Mouse (Mus musculus): ENCODE data around the gene Epb41l1. TPM values are rescaled to one million over a fixed set of nuclear protein-coding genes. Genes with fewer than 3 reads are reported as not detected.

The Epb41l1 gene
- polyA plus RNA-seq, 1 experiment, result 4.9 TPM

DNA sequence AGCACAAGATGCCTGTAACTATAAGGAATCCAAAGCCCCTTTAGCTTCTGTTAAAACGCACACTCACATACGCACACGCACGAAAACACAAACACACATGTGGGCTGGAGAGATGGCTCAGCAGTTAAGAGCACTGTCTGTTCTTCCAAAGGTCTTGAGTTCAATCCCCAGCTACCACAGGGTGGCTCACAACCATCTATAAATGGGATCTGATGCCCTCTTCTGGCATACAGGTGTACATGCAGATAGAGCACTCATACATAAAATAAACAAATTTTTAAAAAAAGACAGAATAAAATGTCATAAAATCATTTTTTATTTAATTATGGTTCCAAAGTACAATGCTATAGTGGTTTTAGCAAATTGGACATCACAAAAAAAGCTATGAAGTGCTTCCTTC lies 26.4 kb upstream of the Epb41l1 start:
- peaks cover 2% of the 10 kb centered on the region for H3K4me1 ChIP-seq (replicated peaks; ENCODE audit: control insufficient read depth, insufficient read depth, low read length)
- TF ChIP-seq POLR2A (IDR thresholded peaks at IDR 0.05; ENCODE audit: control insufficient read depth, extremely low read depth, insufficient read depth, low read length, poor library complexity), result no peak
- WGBS, result 97% methylated on average over 4 of the region's 4 CpGs
- H3K4me3 ChIP-seq (ENCODE audit: control insufficient read depth, insufficient read depth, low read length), result no peak overlapping the region
- no peaks in the 10 kb centered on the region for H3K27me3 ChIP-seq (ENCODE audit: control insufficient read depth, insufficient read depth, low read length)
- DNase-seq, result no peak
- H3K36me3 ChIP-seq (ENCODE audit: control insufficient read depth, insufficient read depth, low read length), result no peaks in the 10 kb centered on the region
- H3K27ac ChIP-seq (ENCODE audit: control insufficient read depth, insufficient read depth, low read length), result no peak overlapping the region

DNA sequence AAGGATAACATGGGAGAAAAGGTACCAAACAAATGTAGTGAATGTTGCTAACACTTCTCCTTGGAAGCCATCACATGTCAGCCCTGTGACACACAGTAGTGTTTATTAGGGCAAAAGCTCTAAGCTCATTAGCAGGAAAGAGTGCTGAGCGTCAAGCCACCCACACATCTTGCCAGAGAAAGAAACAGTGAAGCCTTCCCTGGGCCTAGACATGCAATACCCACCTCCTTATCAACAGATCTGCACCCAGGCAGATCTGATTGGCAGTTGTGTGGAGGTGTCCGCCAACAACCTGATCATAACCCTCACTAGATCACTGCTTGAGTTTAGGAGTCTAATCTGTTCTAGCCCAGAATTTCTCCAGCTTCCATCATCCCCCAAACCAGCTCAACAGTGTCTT lies 24.6 kb upstream of the Epb41l1 start:
- Histone ChIP-seq H3K27ac (ENCODE audit: control insufficient read depth, insufficient read depth, low read length) (no peak overlapping the region), H3K27me3 (ENCODE audit: control insufficient read depth, insufficient read depth, low read length) (no peaks in the 10 kb centered on the region), H3K4me3 (ENCODE audit: control insufficient read depth, insufficient read depth, low read length) (no peak overlapping the region), H3K36me3 (ENCODE audit: control insufficient read depth, insufficient read depth, low read length) (no peaks in the 10 kb centered on the region), H3K4me1 (replicated peaks; ENCODE audit: control insufficient read depth, insufficient read depth, low read length) (peaks cover 6% of the 10 kb centered on the region)
- DNase-seq, result no peak
- 94% methylated on average over 2 of the region's 2 CpGs for WGBS
- TF ChIP-seq POLR2A (IDR thresholded peaks at IDR 0.05; ENCODE audit: control insufficient read depth, extremely low read depth, insufficient read depth, low read length, poor library complexity), result no peak
- no peak for TF ChIP-seq CTCF (IDR thresholded peaks at IDR 0.05; ENCODE audit: borderline replicate concordance, control insufficient read depth, extremely low read depth, insufficient read depth, low read length, poor library complexity)

DNA sequence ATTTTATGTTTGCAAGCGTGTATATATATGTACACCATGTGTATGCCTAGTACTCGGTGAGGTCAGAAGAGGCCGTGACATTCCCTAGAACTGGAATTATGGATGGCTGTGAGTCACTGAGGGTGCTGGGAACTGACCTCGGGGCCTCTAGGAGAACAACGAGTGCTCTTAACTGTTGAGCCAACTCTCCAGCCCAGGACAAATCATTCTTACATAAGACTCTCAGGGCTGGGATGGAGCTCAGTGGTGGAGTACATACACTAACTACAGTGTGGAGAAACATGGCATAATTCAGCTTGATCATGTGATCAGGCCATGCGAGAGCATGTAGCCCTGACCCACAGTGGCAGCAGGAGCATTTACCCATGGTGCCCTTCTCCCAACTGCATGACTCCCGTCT lies 22.7 kb upstream of the Epb41l1 start:
- Histone ChIP-seq H3K4me3 (ENCODE audit: control insufficient read depth, insufficient read depth, low read length) (no peak overlapping the region), H3K27me3 (ENCODE audit: control insufficient read depth, insufficient read depth, low read length) (no peaks in the 10 kb centered on the region), H3K27ac (ENCODE audit: control insufficient read depth, insufficient read depth, low read length) (no peak overlapping the region), H3K36me3 (ENCODE audit: control insufficient read depth, insufficient read depth, low read length) (no peaks in the 10 kb centered on the region), H3K4me1 (replicated peaks; ENCODE audit: control insufficient read depth, insufficient read depth, low read length) (peaks cover 11% of the 10 kb centered on the region)
- WGBS, result 92% methylated on average over 7 of the region's 7 CpGs
- DNase-seq, result no peak
- no peak for TF ChIP-seq CTCF (IDR thresholded peaks at IDR 0.05; ENCODE audit: borderline replicate concordance, control insufficient read depth, extremely low read depth, insufficient read depth, low read length, poor library complexity)
- no peak for TF ChIP-seq POLR2A (IDR thresholded peaks at IDR 0.05; ENCODE audit: control insufficient read depth, extremely low read depth, insufficient read depth, low read length, poor library complexity)

DNA sequence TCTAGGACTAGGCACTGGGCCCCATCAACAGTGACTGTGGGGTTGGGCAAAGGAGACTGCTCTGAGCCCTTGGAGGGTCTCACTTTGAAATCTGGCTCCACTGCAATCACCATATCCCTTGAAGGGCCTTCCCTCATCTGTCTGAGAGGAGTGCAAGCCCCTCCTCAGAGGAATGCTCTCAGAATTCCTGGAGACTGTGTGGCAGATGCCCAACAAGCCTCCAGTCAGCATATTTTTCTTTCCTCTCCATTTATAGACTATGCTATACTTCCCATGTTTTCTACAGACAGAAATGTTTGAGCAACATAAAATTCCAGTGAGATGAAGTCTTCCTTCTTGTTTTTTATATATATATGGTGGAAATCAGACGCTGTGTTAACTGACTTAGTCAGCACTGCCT lies 21.2 kb upstream of the Epb41l1 start:
- TF ChIP-seq CTCF (IDR thresholded peaks at IDR 0.05; ENCODE audit: borderline replicate concordance, control insufficient read depth, extremely low read depth, insufficient read depth, low read length, poor library complexity) (no peak), POLR2A (IDR thresholded peaks at IDR 0.05; ENCODE audit: control insufficient read depth, extremely low read depth, insufficient read depth, low read length, poor library complexity) (no peak)
- WGBS, result 89% methylated on average over 1 of the region's 1 CpGs
- Histone ChIP-seq H3K4me3 (ENCODE audit: control insufficient read depth, insufficient read depth, low read length) (no peak overlapping the region), H3K27ac (ENCODE audit: control insufficient read depth, insufficient read depth, low read length) (no peak overlapping the region), H3K4me1 (replicated peaks; ENCODE audit: control insufficient read depth, insufficient read depth, low read length) (peaks cover 9% of the 10 kb centered on the region), H3K36me3 (ENCODE audit: control insufficient read depth, insufficient read depth, low read length) (no peaks in the 10 kb centered on the region), H3K27me3 (ENCODE audit: control insufficient read depth, insufficient read depth, low read length) (no peaks in the 10 kb centered on the region)
- no peak for DNase-seq

DNA sequence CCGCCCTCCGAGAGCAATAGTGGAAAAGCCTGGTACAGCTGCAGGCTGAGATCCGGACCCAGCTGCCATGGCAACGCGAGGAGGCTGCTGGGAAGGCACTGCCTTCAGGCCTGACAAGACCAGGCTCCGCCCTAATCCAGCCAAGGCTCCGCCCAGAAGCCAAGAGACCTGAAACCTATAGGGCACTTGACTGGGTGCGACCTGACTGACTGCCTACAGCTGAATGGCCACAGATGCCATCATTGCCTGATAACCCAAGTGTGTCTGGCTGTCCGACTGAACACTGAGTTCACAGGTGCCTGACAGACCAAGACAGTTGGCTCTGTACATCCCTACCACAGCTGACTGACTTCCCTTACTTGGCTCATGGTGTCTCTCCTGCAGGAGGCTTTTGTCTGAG lies 19.4 kb upstream of the Epb41l1 start:
- 7% methylated on average over 9 of the region's 9 CpGs for WGBS
- Histone ChIP-seq H3K27me3 (ENCODE audit: control insufficient read depth, insufficient read depth, low read length) (no peaks in the 10 kb centered on the region), H3K4me1 (replicated peaks; ENCODE audit: control insufficient read depth, insufficient read depth, low read length) (peaks cover 9% of the 10 kb centered on the region), H3K36me3 (ENCODE audit: control insufficient read depth, insufficient read depth, low read length) (no peaks in the 10 kb centered on the region), H3K4me3 (ENCODE audit: control insufficient read depth, insufficient read depth, low read length) (no peak overlapping the region), H3K27ac (ENCODE audit: control insufficient read depth, insufficient read depth, low read length) (no peak overlapping the region)
- TF ChIP-seq CTCF (IDR thresholded peaks at IDR 0.05; ENCODE audit: borderline replicate concordance, control insufficient read depth, extremely low read depth, insufficient read depth, low read length, poor library complexity) (no peak), POLR2A (IDR thresholded peaks at IDR 0.05; ENCODE audit: control insufficient read depth, extremely low read depth, insufficient read depth, low read length, poor library complexity) (no peak)
- peak; percentile 55 for DNase-seq

DNA sequence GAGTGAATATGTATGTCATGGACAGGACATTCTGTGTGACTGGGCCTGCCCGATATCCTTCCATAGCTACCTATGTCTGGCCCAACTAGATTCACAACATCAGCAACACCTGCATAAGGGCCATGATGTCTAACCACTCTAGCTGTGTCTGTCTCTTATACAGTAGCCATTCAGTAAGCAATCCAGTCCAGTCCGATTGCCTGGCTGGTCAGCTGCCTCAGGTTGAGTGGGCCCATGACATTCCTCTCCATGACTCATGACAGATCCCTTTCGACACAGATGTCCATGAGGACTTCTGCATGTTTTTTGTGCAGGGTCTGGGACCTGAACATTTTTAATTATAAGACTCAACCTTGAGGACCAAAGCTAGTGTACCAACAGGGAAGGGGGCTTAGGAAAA lies 18.7 kb upstream of the Epb41l1 start:
- Histone ChIP-seq H3K27ac (ENCODE audit: control insufficient read depth, insufficient read depth, low read length) (no peak overlapping the region), H3K36me3 (ENCODE audit: control insufficient read depth, insufficient read depth, low read length) (no peaks in the 10 kb centered on the region), H3K4me1 (replicated peaks; ENCODE audit: control insufficient read depth, insufficient read depth, low read length) (peaks cover 9% of the 10 kb centered on the region), H3K4me3 (ENCODE audit: control insufficient read depth, insufficient read depth, low read length) (no peak overlapping the region), H3K27me3 (ENCODE audit: control insufficient read depth, insufficient read depth, low read length) (no peaks in the 10 kb centered on the region)
- no peak for TF ChIP-seq CTCF (IDR thresholded peaks at IDR 0.05; ENCODE audit: borderline replicate concordance, control insufficient read depth, extremely low read depth, insufficient read depth, low read length, poor library complexity)
- TF ChIP-seq POLR2A (IDR thresholded peaks at IDR 0.05; ENCODE audit: control insufficient read depth, extremely low read depth, insufficient read depth, low read length, poor library complexity), result no peak
- no peak for DNase-seq
- 96% methylated on average over 3 of the region's 3 CpGs for WGBS

DNA sequence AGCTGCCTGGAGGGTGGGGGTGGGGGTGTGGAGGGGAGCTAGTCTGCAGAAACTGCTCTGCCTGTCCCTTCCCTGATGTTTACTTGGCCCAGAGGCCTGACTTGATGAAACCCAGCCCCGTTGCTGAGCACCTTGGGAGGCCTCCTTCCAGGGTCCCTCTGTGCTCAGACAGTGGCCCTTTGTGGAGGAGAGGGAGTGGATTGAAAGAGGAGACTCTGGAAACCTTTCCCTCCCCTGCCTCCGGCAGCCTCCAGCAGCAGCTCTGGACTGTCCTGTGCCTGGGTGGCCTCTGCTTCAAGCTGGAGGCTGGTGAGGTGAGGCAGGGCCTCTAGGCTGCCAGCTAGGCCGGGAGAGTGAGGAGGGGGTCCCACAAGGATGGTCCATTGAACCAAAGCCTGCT lies 13.7 kb upstream of the Epb41l1 start:
- Histone ChIP-seq H3K36me3 (ENCODE audit: control insufficient read depth, insufficient read depth, low read length) (no peaks in the 10 kb centered on the region), H3K27ac (ENCODE audit: control insufficient read depth, insufficient read depth, low read length) (no peak overlapping the region), H3K27me3 (ENCODE audit: control insufficient read depth, insufficient read depth, low read length) (no peaks in the 10 kb centered on the region), H3K4me3 (ENCODE audit: control insufficient read depth, insufficient read depth, low read length) (no peak overlapping the region), H3K4me1 (replicated peaks; ENCODE audit: control insufficient read depth, insufficient read depth, low read length) (no peaks in the 10 kb centered on the region)
- no peak for DNase-seq
- 79% methylated on average over 3 of the region's 3 CpGs for WGBS
- TF ChIP-seq CTCF (IDR thresholded peaks at IDR 0.05; ENCODE audit: borderline replicate concordance, control insufficient read depth, extremely low read depth, insufficient read depth, low read length, poor library complexity), result no peak
